ENCODE assay signal across 9 mouse cellular contexts in genomic region chr4:137706510-137706909, GRCm38 (mm10). TPM values are rescaled to one million over a fixed set of nuclear protein-coding genes. Genes with fewer than 3 reads are reported as not detected.
DNase-seq lines count a peak whose midpoint lies in the region; ATAC-seq and TF ChIP-seq lines count a peak whose summit lies in the region.
"Had no signal": no experiment of that assay in that cellular context is flagged by ENCODE, and none has a peak within 500 bp of the region (broad histone marks: within the 10 kb centered on the region; RNA-seq: fewer than 3 reads in every experiment).

No protein-coding gene starts in this region.

- no peak overlapping the region for H3K4me3 ChIP-seq in heart, embryonic 16.5 days (ENCODE audit: low read length)
- H3K4me3 ChIP-seq in embryonic facial prominence, embryonic 15.5 days (replicated peaks) = no peak overlapping the region
- H3K4me3 ChIP-seq in limb, embryonic 14.5 days (replicated peaks; ENCODE audit: low read length) = no peak overlapping the region
- H3K4me3 ChIP-seq in midbrain, embryonic 15.5 days = no peak overlapping the region

- no peak overlapping the region for H3K27ac ChIP-seq in heart, embryonic 16.5 days (ENCODE audit: low read length)
- no peak overlapping the region for H3K27ac ChIP-seq in embryonic facial prominence, embryonic 15.5 days (replicated peaks)
- H3K27ac ChIP-seq in limb, embryonic 14.5 days (replicated peaks; ENCODE audit: low read depth, low read length) = no peak overlapping the region
- 0 out of 2 replicates have a peak overlapping the region, but pooled peaks have one; percentile 20 for H3K27ac ChIP-seq in midbrain, embryonic 15.5 days

- peak overlapping the region; percentile 88; the same call in 1 of the 2 replicates for H3K4me2 ChIP-seq in heart, embryonic 16.5 days (ENCODE audit: low read depth, low read length)
- H3K4me2 ChIP-seq in embryonic facial prominence, embryonic 15.5 days (replicated peaks) = peak overlapping the region; percentile 95; the same call in 1 of the 2 replicates
- no peak overlapping the region; the same call in 1 of the 2 replicates for H3K4me2 ChIP-seq in limb, embryonic 14.5 days (replicated peaks; ENCODE audit: low read depth, low read length, severe bottlenecking)
- H3K4me2 ChIP-seq in midbrain, embryonic 15.5 days = peak overlapping the region; percentile 85; the same call in 1 of the 2 replicates

- WGBS in heart, embryonic 16.5 days = 74% methylated on average over 7 of the region's 7 CpGs
- 61% methylated on average over 7 of the region's 7 CpGs for WGBS in embryonic facial prominence, embryonic 15.5 days
- WGBS in limb, embryonic 14.5 days = 69% methylated on average over 7 of the region's 7 CpGs
- 70% methylated on average over 7 of the region's 7 CpGs for WGBS in midbrain, embryonic 15.5 days

- H3K9me3 ChIP-seq in heart, embryonic 16.5 days (replicated peaks; ENCODE audit: control insufficient read depth, low read length) = no peaks in the 10 kb centered on the region
- H3K9me3 ChIP-seq in embryonic facial prominence, embryonic 15.5 days (replicated peaks) = no peaks in the 10 kb centered on the region
- H3K9me3 ChIP-seq in limb, embryonic 14.5 days (ENCODE audit: control insufficient read depth, low read length) = no peaks in the 10 kb centered on the region
- H3K9me3 ChIP-seq in midbrain, embryonic 15.5 days = no peaks in the 10 kb centered on the region

- DNase-seq in heart, adult 9 months (ENCODE audit: low spot score in 2 of 2) = no peak
- DNase-seq in limb, embryonic 14.5 days (ENCODE audit: low spot score) = no peak
- DNase-seq in adrenal gland, postnatal 4 days (ENCODE audit: low spot score in 2 of 2) = no peak
- no peak for DNase-seq in urinary bladder, postnatal 4 days (ENCODE audit: low spot score in 2 of 2)
- DNase-seq in frontal cortex, adult 2 months (ENCODE audit: extremely low spot score in 1 of 2, low spot score in 1 of 2) = no peak
- DNase-seq: cerebellum, adult 8-10 months had no signal

- no peaks in the 10 kb centered on the region for H3K36me3 ChIP-seq in heart, embryonic 16.5 days (ENCODE audit: control insufficient read depth, insufficient read depth)
- H3K36me3 ChIP-seq in embryonic facial prominence, embryonic 15.5 days = no peaks in the 10 kb centered on the region
- H3K36me3 ChIP-seq in limb, embryonic 14.5 days (ENCODE audit: control insufficient read depth, insufficient read depth, low read length) = no peaks in the 10 kb centered on the region
- H3K36me3 ChIP-seq in midbrain, embryonic 15.5 days (replicated peaks) = no peaks in the 10 kb centered on the region

- 0 out of 2 replicates have a peak overlapping the region, but pooled peaks have one; percentile 69 for H3K9ac ChIP-seq in heart, embryonic 16.5 days (ENCODE audit: low read length)
- no peak overlapping the region; the same call in 1 of the 2 replicates for H3K9ac ChIP-seq in embryonic facial prominence, embryonic 15.5 days
- 0 out of 2 replicates have a peak overlapping the region, but pooled peaks have one; percentile 78 for H3K9ac ChIP-seq in limb, embryonic 14.5 days (ENCODE audit: low read depth, low read length, severe bottlenecking)
- H3K9ac ChIP-seq in midbrain, embryonic 15.5 days = no peak overlapping the region

- no peak for ATAC-seq in heart, embryonic 16.5 days (replicated peaks; ENCODE audit: extremely low read depth, insufficient read depth, low FRiP score)
- ATAC-seq in embryonic facial prominence, embryonic 15.5 days (ENCODE audit: insufficient number of reproducible peaks, low FRiP score, low TSS enrichment, low read depth) = no peak
- ATAC-seq in limb, embryonic 14.5 days (ENCODE audit: low FRiP score, low read depth) = no peak
- 0 out of 2 replicates have a peak, but pooled peaks have one; percentile 18 for ATAC-seq in midbrain, embryonic 15.5 days (replicated peaks)

- peaks cover 6% of the 10 kb centered on the region for H3K4me1 ChIP-seq in heart, embryonic 16.5 days (ENCODE audit: control insufficient read depth, insufficient read depth, low read length)
- H3K4me1 ChIP-seq in embryonic facial prominence, embryonic 15.5 days = peaks cover 28% of the 10 kb centered on the region
- H3K4me1 ChIP-seq in limb, embryonic 14.5 days (ENCODE audit: control insufficient read depth, insufficient read depth, low read length) = peaks cover 10% of the 10 kb centered on the region; the same call in 1 of the 2 replicates
- peaks cover 34% of the 10 kb centered on the region for H3K4me1 ChIP-seq in midbrain, embryonic 15.5 days

- no peak for TF ChIP-seq POLR2A in limb, embryonic 14.5 days (IDR thresholded peaks at IDR 0.05; ENCODE audit: borderline replicate concordance, extremely low read depth, insufficient read depth, insufficient read length)

- peaks cover 39% of the 10 kb centered on the region for H3K27me3 ChIP-seq in heart, embryonic 16.5 days (ENCODE audit: control insufficient read depth, insufficient read depth, low read length)
- 0 out of 2 replicates have a peak, but pooled peaks cover 3% of the 10 kb centered on the region for H3K27me3 ChIP-seq in embryonic facial prominence, embryonic 15.5 days
- H3K27me3 ChIP-seq in limb, embryonic 14.5 days (ENCODE audit: control insufficient read depth, insufficient read depth, low read length) = no peaks in the 10 kb centered on the region
- H3K27me3 ChIP-seq in midbrain, embryonic 15.5 days (replicated peaks) = no peaks in the 10 kb centered on the region

RNA-seq across cellular contexts. Expression of gene Rap1gap, which starts 42.0 kb away (rescaled TPM):
- polyA plus RNA-seq in heart, embryonic 16.5 days (2015; fragmentation: Nextera tagmentation; extraction: Ambion mirVana) = 9.7 and 9.8 TPM in 2 replicates
- polyA plus RNA-seq in embryonic facial prominence, embryonic 15.5 days (2015; fragmentation: Nextera tagmentation; extraction: Ambion mirVana) = 16.4 and 19.9 TPM in 2 replicates
- polyA plus RNA-seq in limb, embryonic 14.5 days (2012; rRNA removed) = 35.2 and 43.2 TPM in 2 replicates
- polyA plus RNA-seq in limb, embryonic 14.5 days (2014; fragmentation: Nextera tagmentation; extraction: Ambion mirVana) = 11.9 and 12.5 TPM in 2 replicates
- 85.7 and 88.1 TPM in 2 replicates for polyA plus RNA-seq in midbrain, embryonic 15.5 days (2015; fragmentation: Nextera tagmentation; extraction: Ambion mirVana)
- total RNA-seq in adrenal gland, postnatal 4 days (2021) = 10 to 100 TPM; 83.5 to 96.1 TPM
- 265 and 280 TPM in 2 replicates for polyA plus RNA-seq in frontal cortex, adult 2 months (2012; rRNA removed)

Comparison
In these comparisons a context has a peak if more than half of its experiments do, and no peak if none do; other contexts are left out.
1. H3K9ac ChIP-seq: peak in heart, embryonic 16.5 days (single experiment) and limb, embryonic 14.5 days (single experiment); none in embryonic facial prominence, embryonic 15.5 days (single experiment) and midbrain, embryonic 15.5 days (single experiment).